Mouse (Mus musculus): ENCODE results near the gene Adamts5.

Adamts5 gene

DNA sequence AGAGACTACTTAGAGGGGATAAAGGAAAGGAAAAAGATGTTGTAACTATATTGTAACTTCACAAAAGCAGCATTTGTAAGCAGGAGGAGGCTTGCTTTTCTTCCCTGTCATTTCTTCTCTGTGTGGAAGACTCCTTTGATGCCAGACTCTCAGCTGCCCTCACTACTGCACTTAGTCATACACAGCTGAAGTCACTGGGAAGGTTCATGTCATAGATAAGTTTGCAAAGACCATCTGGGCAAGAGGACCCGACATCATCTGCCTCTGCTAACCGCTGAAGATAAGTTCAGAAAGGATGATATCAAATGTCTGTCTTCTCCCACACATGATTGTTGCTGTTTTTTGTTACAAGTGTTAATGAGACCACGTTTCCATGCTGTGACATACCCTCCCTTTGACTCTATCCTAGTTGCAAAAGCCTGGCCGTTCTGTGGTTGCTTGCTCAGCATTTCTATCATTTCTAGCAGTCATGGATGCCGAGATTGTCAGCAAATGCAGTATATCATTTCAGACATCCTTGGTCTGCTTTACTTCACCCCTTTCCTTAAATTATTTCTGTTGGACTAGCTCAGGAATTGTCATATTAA lies 79.2 kb downstream of the Adamts5 start:
- DNase-seq (ENCODE audit: low read depth, low spot score), result no peak

DNA sequence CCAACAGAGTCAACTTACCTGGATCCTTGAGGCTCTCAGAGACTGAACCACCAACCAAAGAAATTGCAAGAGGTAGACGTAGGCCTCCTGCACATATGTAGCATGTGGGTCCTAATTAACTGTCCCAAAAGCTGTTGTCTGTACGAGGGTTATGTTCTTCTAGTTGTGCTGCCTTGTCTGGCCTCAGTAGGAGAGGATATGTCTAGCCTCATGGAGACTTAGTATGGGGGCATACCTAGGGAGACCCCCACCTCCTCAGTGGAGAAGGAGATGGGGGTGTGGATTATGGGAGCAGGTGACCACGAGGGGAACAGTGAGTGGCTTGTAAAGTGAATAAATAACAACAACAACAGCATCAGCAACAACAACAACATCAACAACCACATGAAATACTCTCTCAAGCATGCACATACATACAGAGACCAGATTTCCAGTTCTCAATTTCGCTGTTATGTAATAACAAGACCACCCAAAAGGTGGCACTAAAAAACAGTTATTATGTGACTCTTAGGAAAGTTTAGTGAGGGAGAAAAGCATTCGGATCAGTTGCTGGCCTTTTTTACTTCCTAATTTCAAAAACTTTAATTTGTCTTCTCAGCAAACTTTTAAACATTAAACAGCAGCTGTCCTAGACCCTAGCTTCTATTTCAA lies 81.7 kb downstream of the Adamts5 start:
- DNase-seq (ENCODE audit: low read depth, low spot score), result peak; percentile 49

DNA sequence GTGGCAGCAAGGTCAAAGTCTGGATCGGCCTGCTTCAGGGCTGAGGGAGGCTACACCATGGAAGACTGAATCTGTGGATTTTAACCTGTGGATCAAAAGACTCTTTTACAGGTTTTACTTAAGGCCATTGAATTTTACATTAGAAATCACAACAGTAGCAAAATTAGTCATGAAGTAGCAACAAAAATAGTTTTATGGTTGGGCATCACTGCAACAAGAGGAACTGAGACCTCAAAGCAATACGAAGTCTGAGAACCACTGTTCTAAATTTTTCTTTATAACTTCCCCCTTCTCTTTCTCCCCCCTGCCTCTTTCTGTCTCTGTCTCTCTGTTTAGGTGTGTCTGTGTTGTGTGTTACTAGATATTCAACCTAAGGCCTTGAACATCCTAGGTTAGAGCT lies 87.5 kb downstream of the Adamts5 start:
- DNase-seq (ENCODE audit: low read depth, low spot score), result no peak

DNA sequence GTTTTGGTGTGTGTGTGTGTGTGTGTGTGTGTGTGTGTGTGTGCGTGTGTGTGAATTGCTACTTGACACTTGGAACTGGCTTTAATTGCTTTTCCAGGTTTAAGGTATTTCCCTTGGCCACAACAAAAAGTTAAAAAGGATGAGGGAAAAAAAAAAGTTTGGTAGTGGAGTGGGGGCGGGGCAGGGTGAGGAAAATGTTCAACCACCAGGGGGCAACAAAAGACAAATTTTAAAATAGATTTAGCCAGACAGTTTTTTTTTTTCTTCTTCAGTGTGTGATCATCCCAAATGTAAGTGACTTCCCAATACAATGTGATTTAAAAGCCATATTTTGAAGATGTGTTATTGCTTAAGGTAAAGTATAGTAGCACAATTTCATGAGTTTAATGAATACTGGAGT lies 94.0 kb downstream of the Adamts5 start:
- DNase-seq (ENCODE audit: low read depth, low spot score), result peak; percentile 67

DNA sequence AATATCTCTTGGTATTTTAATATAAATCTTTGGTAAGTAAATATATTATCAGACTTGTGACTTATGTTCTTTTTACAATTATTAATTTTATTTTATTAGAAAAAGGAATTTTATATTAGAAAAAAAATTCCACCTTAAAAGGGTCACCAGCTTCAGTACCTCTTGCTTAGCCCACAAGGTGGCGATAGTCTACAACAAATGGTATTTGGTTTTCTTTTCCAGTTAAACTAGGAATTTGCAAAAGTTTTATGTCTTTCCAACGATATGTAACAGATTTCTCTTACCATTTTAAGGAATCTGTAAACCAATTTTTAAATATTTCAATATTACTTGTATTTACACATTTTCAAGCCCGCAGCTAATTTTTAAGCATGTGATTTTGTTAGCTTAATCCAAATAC lies 94.6 kb downstream of the Adamts5 start:
- DNase-seq (ENCODE audit: low read depth, low spot score), result peak; percentile 72

Measured in forelimb bud, embryonic 11.5 days (tissue).